Mouse (Mus musculus) kidney, postnatal 0 days (tissue): ENCODE results near the gene Ppib. TPM values are rescaled to one million over a fixed set of nuclear protein-coding genes. Genes with fewer than 3 reads are reported as not detected.

ENCODE experiments used
- ATAC-seq: fragments of 200-750 bp; cut with Nextera tagmentation; replicated peaks from 2 replicates; pipeline ENCODE4 v1.8.0; 2017; ENCODE audit warnings: low read depth, moderate number of reproducible peaks, moderate TSS enrichment, moderate library complexity; ENCODE audit not compliant: low FRiP score
- DNase-seq: peaks from one replicate; pipeline ENCODE4 v3.0.0-alpha.2; 2016; ENCODE audit warnings: low spot score
- H3K27ac ChIP-seq: fragments of 300-500 bp; sonication (generic); 2 replicates; pipeline ENCODE4 v1.5.1; 2014; ENCODE audit warnings: mild to moderate bottlenecking
- H3K27me3 ChIP-seq: fragments of 300-500 bp; sonication (generic); 2 replicates; pipeline ENCODE4 v1.6.1; 2014; ENCODE audit warnings: low read length, mixed read lengths; ENCODE audit not compliant: insufficient read depth
- H3K36me3 ChIP-seq: fragments of 300-500 bp; sonication (generic); 2 replicates; pipeline ENCODE4 v1.6.1; 2014; ENCODE audit warnings: low read length, mixed read lengths; ENCODE audit not compliant: insufficient read depth
- H3K4me1 ChIP-seq: fragments of 300-500 bp; sonication (generic); replicated peaks from 2 replicates; pipeline ENCODE4 v1.6.1; 2014; ENCODE audit warnings: antibody characterized with exemption, low read length, mixed read lengths; ENCODE audit not compliant: insufficient read depth
- H3K4me2 ChIP-seq: fragments of 300-500 bp; sonication (generic); 2 replicates; pipeline ENCODE4 v1.6.1; 2014; ENCODE audit warnings: mild to moderate bottlenecking, low read length, moderate library complexity, mixed read lengths
- H3K4me3 ChIP-seq: fragments of 300-500 bp; sonication (generic); replicated peaks from 2 replicates; pipeline ENCODE4 v1.5.1; 2014; ENCODE audit warnings: low read depth, low read length
- H3K9ac ChIP-seq: fragments of 300-500 bp; sonication (generic); 2 replicates; pipeline ENCODE4 v1.6.1; 2014; ENCODE audit warnings: low read depth, low read length
- H3K9me3 ChIP-seq: fragments of 300-500 bp; sonication (generic); replicated peaks from 2 replicates; pipeline ENCODE4 v1.6.1; 2016; ENCODE audit warnings: low read length, inconsistent platforms, mixed read lengths
- CTCF ChIP-seq: IDR thresholded peaks from 2 replicates; pipeline ENCODE4 v1.5.1; 2016; ENCODE audit warnings: antibody characterized with exemption, low read depth, mild to moderate bottlenecking, moderate library complexity
- WGBS: fragments of 180-500 bp; shearing (Covaris S2); extraction: QIAGEN DNeasy Blood & Tissue Kit; methylation state at CpG from one replicate; pipeline ENCODE4 v1.1.7; 2014; 5-methylcytosine and 5-hydroxymethylcytosine counted together
- polyA plus RNA-seq: library from polyadenylated mRNA; unstranded; fragments of >200 nt; fragmentation: Nextera tagmentation; extraction: Ambion mirVana; gene quantifications from 2 replicates; pipeline ENCODE4 v1.2.1, GENCODE M21; 2015

Gene Ppib
- polyA plus RNA-seq, 1 experiment from 2014 or later, result 789 TPM

- DNase-seq (no peak), ATAC-seq (no peak)
- H3K4me2 ChIP-seq, result no peak overlapping the region
- H3K36me3 ChIP-seq, result no peaks in the 10 kb centered on the region
- H3K27ac ChIP-seq, result no peak overlapping the region
- WGBS, result 72% methylated on average over 3 of the region's 3 CpGs
- no peak for TF ChIP-seq CTCF
- no peak overlapping the region for H3K4me3 ChIP-seq
- H3K9me3 ChIP-seq, result no peaks in the 10 kb centered on the region
- no peak overlapping the region for H3K9ac ChIP-seq
- no peaks in the 10 kb centered on the region for H3K27me3 ChIP-seq
- H3K4me1 ChIP-seq, result no peaks in the 10 kb centered on the region
Measured at GRCm38 (mm10) chr9:66080804-66081459, 20.9 kb downstream of the Ppib start.

DNA sequence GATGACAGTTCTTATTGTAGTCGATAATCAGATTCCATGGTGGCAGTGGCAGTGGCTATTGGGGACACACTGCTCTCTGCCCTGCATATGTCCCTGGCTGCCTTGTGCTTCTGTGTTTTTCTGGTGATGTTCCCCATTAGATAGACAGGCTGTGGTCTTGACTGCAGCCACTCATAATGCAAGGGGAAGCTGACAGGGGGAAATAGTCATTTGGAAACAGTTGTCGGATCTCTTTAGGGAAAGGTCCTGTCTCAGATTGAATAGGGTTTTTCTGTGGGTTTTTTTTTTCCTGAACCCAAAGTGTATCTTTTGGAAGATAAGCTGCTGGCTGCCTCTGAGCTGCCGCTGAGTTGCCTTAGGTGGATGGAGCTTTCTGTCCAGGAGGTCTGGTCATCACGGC, 22.0 kb downstream of the Ppib start:
- H3K27ac ChIP-seq, result no peak overlapping the region
- no peaks in the 10 kb centered on the region for H3K27me3 ChIP-seq
- H3K4me3 ChIP-seq, result no peak overlapping the region
- H3K4me1 ChIP-seq, result no peaks in the 10 kb centered on the region
- TF ChIP-seq CTCF, result no peak
- ATAC-seq, result no peak
- peaks cover 5% of the 10 kb centered on the region; the same call in 1 of the 2 replicates for H3K36me3 ChIP-seq
- 86% methylated on average over 4 of the region's 4 CpGs for WGBS
- DNase-seq, result no peak
- no peaks in the 10 kb centered on the region for H3K9me3 ChIP-seq
- H3K9ac ChIP-seq, result no peak overlapping the region
- no peak overlapping the region for H3K4me2 ChIP-seq

- TF ChIP-seq CTCF, result no peak
- Histone ChIP-seq H3K4me1 (no peaks in the 10 kb centered on the region), H3K4me3 (no peak overlapping the region), H3K27me3 (no peaks in the 10 kb centered on the region), H3K36me3 (peaks cover 17% of the 10 kb centered on the region; the same call in 1 of the 2 replicates), H3K27ac (no peak overlapping the region), H3K4me2 (no peak overlapping the region), H3K9ac (no peak overlapping the region), H3K9me3 (no peaks in the 10 kb centered on the region)
- ATAC-seq (no peak), DNase-seq (no peak)
- 90% methylated on average over 3 of the region's 3 CpGs for WGBS
Measured at GRCm38 (mm10) chr9:66084171-66084570, 24.1 kb downstream of the Ppib start.

- Histone ChIP-seq H3K27ac (no peak overlapping the region), H3K27me3 (no peaks in the 10 kb centered on the region), H3K4me3 (no peak overlapping the region), H3K4me2 (no peak overlapping the region), H3K36me3 (peaks cover 37% of the 10 kb centered on the region), H3K4me1 (no peaks in the 10 kb centered on the region), H3K9ac (no peak overlapping the region), H3K9me3 (no peaks in the 10 kb centered on the region)
- DNase-seq, result no peak
- ATAC-seq, result no peak
- no peak for TF ChIP-seq CTCF
- WGBS, result 99% methylated on average over 7 of the region's 7 CpGs
Measured at GRCm38 (mm10) chr9:66087062-66087461, 27.0 kb downstream of the Ppib start.

DNA sequence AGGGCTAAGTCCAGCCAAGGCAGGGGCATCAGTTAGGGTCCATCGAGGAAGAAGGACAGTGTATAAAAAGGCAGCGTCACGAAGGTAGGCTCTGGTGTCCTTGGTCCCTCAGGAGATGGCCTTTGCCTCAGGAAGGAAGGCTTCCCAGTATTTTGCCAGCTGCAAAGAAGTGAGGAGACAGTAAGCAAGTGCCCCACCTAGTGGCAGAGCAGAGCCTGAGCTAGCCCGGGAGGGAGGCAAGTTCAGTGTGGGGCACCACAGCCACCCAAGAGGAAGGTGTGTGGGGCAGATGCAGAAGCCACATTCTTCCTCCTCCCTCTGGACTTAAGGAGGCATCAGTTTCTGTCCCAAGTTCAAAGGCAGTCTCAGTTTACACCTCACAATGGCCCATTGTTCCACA, 28.4 kb downstream of the Ppib start:
- peak; percentile 80 for TF ChIP-seq CTCF
- WGBS, result 46% methylated on average over 4 of the region's 4 CpGs
- no peaks in the 10 kb centered on the region for H3K27me3 ChIP-seq
- 0 out of 2 replicates have a peak, but pooled peaks cover 3% of the 10 kb centered on the region for H3K4me1 ChIP-seq
- H3K4me3 ChIP-seq, result no peak overlapping the region
- no peak overlapping the region for H3K27ac ChIP-seq
- H3K9me3 ChIP-seq, result no peaks in the 10 kb centered on the region
- DNase-seq (peak; percentile 75), ATAC-seq (no peak)
- H3K4me2 ChIP-seq, result no peak overlapping the region
- H3K9ac ChIP-seq, result no peak overlapping the region
- peaks cover 50% of the 10 kb centered on the region for H3K36me3 ChIP-seq

GRCm38 (mm10) chr9:66090593-66091244, 30.7 kb downstream of the Ppib start:
- H3K36me3 ChIP-seq, result peaks cover 70% of the 10 kb centered on the region
- no peak for DNase-seq
- TF ChIP-seq CTCF, result no peak
- H3K27me3 ChIP-seq, result no peaks in the 10 kb centered on the region
- H3K4me3 ChIP-seq, result no peak overlapping the region
- H3K4me2 ChIP-seq, result no peak overlapping the region
- 79% methylated on average over 13 of the region's 13 CpGs for WGBS
- ATAC-seq, result no peak
- H3K4me1 ChIP-seq, result 0 out of 2 replicates have a peak, but pooled peaks cover 3% of the 10 kb centered on the region
- no peak overlapping the region for H3K9ac ChIP-seq
- H3K9me3 ChIP-seq, result no peaks in the 10 kb centered on the region
- H3K27ac ChIP-seq, result no peak overlapping the region
